Mouse (Mus musculus): Measurements from ENCODE around the gene Mettl26.

DNA sequence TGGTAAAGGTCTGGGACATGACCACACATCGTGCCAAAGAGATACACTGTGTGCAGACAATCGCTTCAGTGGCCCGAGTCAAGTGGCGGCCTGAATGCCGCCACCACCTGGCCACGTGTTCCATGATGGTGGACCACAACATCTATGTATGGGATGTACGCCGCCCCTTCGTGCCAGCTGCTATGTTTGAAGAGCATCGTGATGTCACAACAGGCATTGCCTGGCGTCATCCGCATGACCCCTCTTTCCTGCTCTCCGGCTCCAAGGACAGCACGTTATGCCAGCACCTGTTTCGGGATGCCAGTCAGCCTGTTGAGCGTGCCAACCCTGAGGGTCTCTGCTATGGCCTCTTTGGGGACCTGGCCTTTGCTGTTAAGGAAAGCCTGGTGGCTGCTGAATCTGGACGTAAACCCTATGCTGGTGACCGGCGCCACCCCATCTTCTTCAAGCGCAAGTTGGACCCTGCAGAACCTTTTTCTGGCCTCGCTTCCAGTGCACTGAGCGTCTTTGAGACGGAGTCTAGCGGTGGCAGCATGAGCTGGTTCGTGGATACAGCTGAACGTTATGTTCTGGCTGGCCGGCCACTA lies 48.8 kb upstream of the Mettl26 start:
- TF ChIP-seq POLR2AphosphoS5 (IDR thresholded peaks at IDR 0.05; ENCODE audit: insufficient replicate concordance, low read depth, low read length) (no peak), CTCF (IDR thresholded peaks at IDR 0.05; ENCODE audit: low read depth, low read length) (no peak)
